Mouse (Mus musculus) cortical plate, adult 2 months (tissue): ENCODE measurements at regions not wholly inside any gene's neighbourhood (a gene's known extent, or its start where the extent isn't known, plus 50 kb on each side); places are given as distances from the start of the nearest gene placed in this dataset.

Experiments
- CTCF ChIP-seq: fragments of 200-500 bp; IDR thresholded peaks from 2 replicates; pipeline ENCODE4 v1.5.1; 2011; ENCODE audit warnings: mild to moderate bottlenecking, control low read depth, low read length; ENCODE audit not compliant: insufficient read depth; ENCODE audit errors: extremely low read depth
- POLR2A ChIP-seq: fragments of 200-500 bp; IDR thresholded peaks from 2 replicates; pipeline ENCODE4 v1.6.1; 2011; ENCODE audit warnings: mild to moderate bottlenecking, low read length, control low read depth; ENCODE audit not compliant: insufficient read depth; ENCODE audit errors: extremely low read depth

DNA sequence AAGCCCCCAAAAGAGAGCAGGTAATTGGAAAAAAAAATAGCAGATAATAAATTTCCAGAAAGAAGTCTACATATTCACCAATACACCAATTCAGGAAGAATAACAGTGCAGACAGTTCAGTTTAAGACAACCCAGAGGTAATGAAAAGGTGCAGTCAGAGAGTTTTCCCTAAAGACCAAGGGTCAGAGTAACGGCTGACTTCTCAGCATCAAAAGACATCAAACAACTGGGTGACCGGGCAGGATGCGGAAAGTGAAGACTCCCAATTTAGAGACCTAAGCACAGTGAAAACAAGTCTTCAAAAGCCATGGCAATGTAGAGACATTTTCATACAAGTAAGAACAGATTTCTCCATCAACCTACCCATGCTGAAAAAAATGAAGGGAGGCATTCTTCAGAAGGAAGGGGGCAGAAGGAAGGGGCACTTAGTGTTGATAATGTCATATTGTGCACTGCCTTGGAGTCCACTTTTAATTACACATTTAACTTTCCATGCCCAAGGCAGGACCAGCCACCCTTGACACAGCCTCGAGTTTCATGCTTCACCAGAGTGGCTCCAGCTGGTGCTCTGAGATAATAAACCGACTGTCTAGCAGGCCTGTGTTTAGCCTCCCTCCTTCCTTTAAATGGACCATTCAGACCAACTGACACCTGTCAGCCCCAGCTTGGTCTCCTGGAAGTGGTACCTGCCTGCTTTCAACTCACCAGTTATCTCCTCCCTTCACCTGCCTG, 129.7 kb downstream of the Eva1a start:
- TF ChIP-seq CTCF (no peak), POLR2A (no peak)
